Mouse (Mus musculus): ENCODE data around the gene Acbd4.

- TF ChIP-seq CTCF (IDR thresholded peaks at IDR 0.05; ENCODE audit: low read depth) (no peak), EP300 (IDR thresholded peaks at IDR 0.05; ENCODE audit: low read depth) (peak; percentile 81)
These were observed 13.9 kb downstream of the Acbd4 start for GRCm38 (mm10) chr11:103115163-103116007.

Measured in heart, postnatal 0 days (tissue).